Mouse (Mus musculus): ENCODE data around the gene Rhof. TPM values are rescaled to one million over a fixed set of nuclear protein-coding genes. Genes with fewer than 3 reads are reported as not detected.

The Rhof gene
- polyA plus RNA-seq, 1 experiment from 2014 or later = 1.9 TPM

DNA sequence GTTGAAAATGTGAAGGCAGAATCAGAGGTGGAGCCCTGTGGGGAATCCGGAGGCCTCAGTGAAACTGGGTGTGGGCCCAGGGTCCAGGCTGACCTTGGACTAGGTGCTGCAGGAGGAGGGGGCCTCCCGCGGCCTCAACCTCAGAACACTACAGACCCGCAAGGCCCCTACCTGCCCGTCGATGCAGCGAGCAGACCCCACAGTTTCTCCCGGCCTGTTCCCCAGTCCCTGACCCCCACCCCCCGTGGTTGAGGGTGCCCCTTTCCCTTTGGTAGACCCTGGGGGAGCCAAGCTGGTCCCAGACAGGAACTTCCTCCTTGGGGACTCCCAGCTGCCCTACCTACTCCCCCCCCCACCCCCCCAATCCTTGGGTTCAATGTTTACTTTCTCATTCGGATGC is 33.9 kb upstream of the Rhof start:
- DNase-seq (ENCODE audit: low spot score) = no peak
- H3K4me2 ChIP-seq (ENCODE audit: low read depth, low read length, severe bottlenecking) = no peak overlapping the region
- no peak overlapping the region for H3K9ac ChIP-seq (ENCODE audit: low read length)
- H3K4me3 ChIP-seq (ENCODE audit: low read depth, low read length) = no peak overlapping the region
- no peak overlapping the region for H3K27ac ChIP-seq (ENCODE audit: low read depth, low read length)
- H3K36me3 ChIP-seq (ENCODE audit: control insufficient read depth, insufficient read depth, low read length) = peaks cover 17% of the 10 kb centered on the region
- H3K27me3 ChIP-seq (ENCODE audit: control insufficient read depth, insufficient read depth, low read length) = no peaks in the 10 kb centered on the region
- no peaks in the 10 kb centered on the region for H3K4me1 ChIP-seq (replicated peaks; ENCODE audit: control insufficient read depth, insufficient read depth, low read length)
- ATAC-seq (replicated peaks; ENCODE audit: low FRiP score) = no peak
- H3K9me3 ChIP-seq (ENCODE audit: control insufficient read depth, low read length) = no peaks in the 10 kb centered on the region
- 92% methylated on average over 10 of the region's 10 CpGs for WGBS

GRCm38 (mm10) chr5:123162942-123163341 is 30.4 kb upstream of the Rhof start:
- Histone ChIP-seq H3K27me3 (ENCODE audit: control insufficient read depth, insufficient read depth, low read length) (no peaks in the 10 kb centered on the region), H3K4me2 (ENCODE audit: low read depth, low read length, severe bottlenecking) (no peak overlapping the region), H3K4me3 (ENCODE audit: low read depth, low read length) (no peak overlapping the region), H3K9ac (ENCODE audit: low read length) (no peak overlapping the region), H3K4me1 (replicated peaks; ENCODE audit: control insufficient read depth, insufficient read depth, low read length) (no peaks in the 10 kb centered on the region), H3K36me3 (ENCODE audit: control insufficient read depth, insufficient read depth, low read length) (peaks cover 32% of the 10 kb centered on the region), H3K9me3 (ENCODE audit: control insufficient read depth, low read length) (no peaks in the 10 kb centered on the region), H3K27ac (ENCODE audit: low read depth, low read length) (no peak overlapping the region)
- 80% methylated on average over 9 of the region's 9 CpGs for WGBS
- ATAC-seq (replicated peaks; ENCODE audit: low FRiP score) = no peak
- no peak for DNase-seq (ENCODE audit: low spot score)

- Histone ChIP-seq H3K27me3 (ENCODE audit: control insufficient read depth, insufficient read depth, low read length) (no peaks in the 10 kb centered on the region), H3K36me3 (ENCODE audit: control insufficient read depth, insufficient read depth, low read length) (peaks cover 29% of the 10 kb centered on the region), H3K4me3 (ENCODE audit: low read depth, low read length) (no peak overlapping the region), H3K4me1 (replicated peaks; ENCODE audit: control insufficient read depth, insufficient read depth, low read length) (no peaks in the 10 kb centered on the region), H3K9me3 (ENCODE audit: control insufficient read depth, low read length) (no peaks in the 10 kb centered on the region), H3K4me2 (ENCODE audit: low read depth, low read length, severe bottlenecking) (no peak overlapping the region), H3K9ac (ENCODE audit: low read length) (no peak overlapping the region), H3K27ac (ENCODE audit: low read depth, low read length) (no peak overlapping the region)
- ATAC-seq (replicated peaks; ENCODE audit: low FRiP score) (no peak), DNase-seq (ENCODE audit: low spot score) (peak; percentile 51)
- WGBS = 93% methylated on average over 15 of the region's 15 CpGs
These were observed 27.8 kb upstream of the Rhof start for GRCm38 (mm10) chr5:123160341-123160740.

DNA sequence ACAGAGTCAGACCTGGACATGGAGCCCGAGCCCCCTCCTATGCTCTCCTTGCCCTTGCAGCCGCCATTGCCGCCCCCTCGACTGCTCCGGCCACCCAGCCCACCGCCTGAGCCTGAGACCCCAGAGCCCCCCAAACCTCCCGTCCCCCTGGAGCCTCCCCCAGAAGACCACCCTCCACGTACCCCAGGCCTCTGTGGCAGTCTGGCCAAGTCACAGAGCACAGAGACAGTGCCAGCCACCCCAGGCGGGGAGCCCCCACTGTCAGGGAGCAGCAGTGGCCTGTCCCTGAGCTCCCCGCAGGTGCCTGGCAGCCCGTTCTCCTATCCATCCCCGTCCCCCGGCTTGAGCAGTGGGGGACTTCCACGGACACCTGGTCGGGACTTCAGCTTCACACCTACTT is 27.4 kb upstream of the Rhof start:
- H3K4me1 ChIP-seq (replicated peaks; ENCODE audit: control insufficient read depth, insufficient read depth, low read length) = no peaks in the 10 kb centered on the region
- WGBS = 91% methylated on average over 15 of the region's 15 CpGs
- H3K4me2 ChIP-seq (ENCODE audit: low read depth, low read length, severe bottlenecking) = no peak overlapping the region
- H3K4me3 ChIP-seq (ENCODE audit: low read depth, low read length) = no peak overlapping the region
- DNase-seq (ENCODE audit: low spot score) (peak; percentile 49), ATAC-seq (replicated peaks; ENCODE audit: low FRiP score) (no peak)
- H3K27ac ChIP-seq (ENCODE audit: low read depth, low read length) = no peak overlapping the region
- H3K27me3 ChIP-seq (ENCODE audit: control insufficient read depth, insufficient read depth, low read length) = no peaks in the 10 kb centered on the region
- H3K36me3 ChIP-seq (ENCODE audit: control insufficient read depth, insufficient read depth, low read length) = peaks cover 29% of the 10 kb centered on the region
- no peak overlapping the region for H3K9ac ChIP-seq (ENCODE audit: low read length)
- H3K9me3 ChIP-seq (ENCODE audit: control insufficient read depth, low read length) = no peaks in the 10 kb centered on the region

DNA sequence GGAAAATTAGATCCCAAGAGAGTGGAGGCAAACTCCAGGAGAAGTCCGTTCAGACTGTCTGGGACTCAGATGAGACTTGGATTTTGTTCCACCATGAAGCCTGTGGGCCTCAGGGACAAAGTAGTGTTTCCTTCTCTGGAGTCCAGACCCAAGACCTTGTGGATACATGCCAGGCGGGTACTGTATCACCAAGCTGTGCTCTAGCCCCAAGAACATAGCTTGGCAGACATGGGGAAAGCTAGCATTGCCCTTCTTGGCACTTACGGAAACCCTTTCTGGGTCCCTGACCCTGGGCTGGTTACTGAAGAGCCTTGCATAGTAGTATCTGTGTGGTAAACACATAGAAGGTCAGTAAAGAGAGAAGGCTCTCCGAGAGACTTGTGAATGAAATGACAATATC is 27.0 kb upstream of the Rhof start:
- Histone ChIP-seq H3K4me3 (ENCODE audit: low read depth, low read length) (no peak overlapping the region), H3K27me3 (ENCODE audit: control insufficient read depth, insufficient read depth, low read length) (no peaks in the 10 kb centered on the region), H3K4me2 (ENCODE audit: low read depth, low read length, severe bottlenecking) (no peak overlapping the region), H3K36me3 (ENCODE audit: control insufficient read depth, insufficient read depth, low read length) (peaks cover 29% of the 10 kb centered on the region), H3K9ac (ENCODE audit: low read length) (no peak overlapping the region), H3K4me1 (replicated peaks; ENCODE audit: control insufficient read depth, insufficient read depth, low read length) (no peaks in the 10 kb centered on the region), H3K27ac (ENCODE audit: low read depth, low read length) (no peak overlapping the region), H3K9me3 (ENCODE audit: control insufficient read depth, low read length) (no peaks in the 10 kb centered on the region)
- ATAC-seq (replicated peaks; ENCODE audit: low FRiP score) (no peak), DNase-seq (ENCODE audit: low spot score) (no peak)
- WGBS = 93% methylated on average over 4 of the region's 4 CpGs

- no peaks in the 10 kb centered on the region for H3K9me3 ChIP-seq (ENCODE audit: control insufficient read depth, low read length)
- WGBS = 90% methylated on average over 4 of the region's 4 CpGs
- no peak for ATAC-seq (replicated peaks; ENCODE audit: low FRiP score)
These were observed 25.5 kb upstream of the Rhof start for GRCm38 (mm10) chr5:123157972-123158371.

GRCm38 (mm10) chr5:123156763-123157162 is 24.3 kb upstream of the Rhof start:
- H3K9ac ChIP-seq (ENCODE audit: low read length) = no peak overlapping the region
- peaks cover 30% of the 10 kb centered on the region for H3K36me3 ChIP-seq (ENCODE audit: control insufficient read depth, insufficient read depth, low read length)
- no peaks in the 10 kb centered on the region for H3K9me3 ChIP-seq (ENCODE audit: control insufficient read depth, low read length)
- H3K4me3 ChIP-seq (ENCODE audit: low read depth, low read length) = no peak overlapping the region
- ATAC-seq (replicated peaks; ENCODE audit: low FRiP score) = no peak
- WGBS = 86% methylated on average over 12 of the region's 12 CpGs
- no peaks in the 10 kb centered on the region for H3K4me1 ChIP-seq (replicated peaks; ENCODE audit: control insufficient read depth, insufficient read depth, low read length)
- no peaks in the 10 kb centered on the region for H3K27me3 ChIP-seq (ENCODE audit: control insufficient read depth, insufficient read depth, low read length)
- DNase-seq (ENCODE audit: low spot score) = no peak
- no peak overlapping the region for H3K4me2 ChIP-seq (ENCODE audit: low read depth, low read length, severe bottlenecking)
- H3K27ac ChIP-seq (ENCODE audit: low read depth, low read length) = no peak overlapping the region

More at GRCm38 (mm10) chr5:123157972-123158371, 25.5 kb upstream of the Rhof start:
- Histone ChIP-seq H3K4me1 (replicated peaks; ENCODE audit: control insufficient read depth, insufficient read depth, low read length) (no peaks in the 10 kb centered on the region), H3K4me3 (ENCODE audit: low read depth, low read length) (no peak overlapping the region), H3K36me3 (ENCODE audit: control insufficient read depth, insufficient read depth, low read length) (peaks cover 22% of the 10 kb centered on the region), H3K27me3 (ENCODE audit: control insufficient read depth, insufficient read depth, low read length) (no peaks in the 10 kb centered on the region), H3K9ac (ENCODE audit: low read length) (no peak overlapping the region), H3K27ac (ENCODE audit: low read depth, low read length) (no peak overlapping the region), H3K4me2 (ENCODE audit: low read depth, low read length, severe bottlenecking) (no peak overlapping the region)
- DNase-seq (ENCODE audit: low spot score) = no peak

DNA sequence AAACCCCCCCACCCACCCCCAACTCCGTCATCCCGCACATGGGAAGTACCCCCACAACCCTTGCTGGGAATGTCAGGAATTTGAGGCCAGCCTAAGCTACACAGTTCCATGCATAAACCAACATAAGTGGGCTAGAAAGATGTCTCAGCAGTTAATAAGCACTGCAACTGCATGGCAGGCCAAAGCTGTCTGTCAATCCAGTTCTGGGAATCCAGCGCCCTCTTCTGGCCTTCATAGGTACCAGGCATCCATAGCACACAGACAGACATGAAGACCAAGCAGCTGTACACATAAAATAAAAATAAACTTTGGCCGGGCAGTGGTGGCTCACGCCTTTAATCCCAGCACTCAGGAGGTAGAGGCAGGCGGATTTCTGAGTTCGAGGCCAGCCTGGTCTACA is 22.9 kb upstream of the Rhof start:
- Histone ChIP-seq H3K9me3 (ENCODE audit: control insufficient read depth, low read length) (no peaks in the 10 kb centered on the region), H3K27ac (ENCODE audit: low read depth, low read length) (no peak overlapping the region), H3K4me1 (replicated peaks; ENCODE audit: control insufficient read depth, insufficient read depth, low read length) (peaks cover 7% of the 10 kb centered on the region), H3K9ac (ENCODE audit: low read length) (no peak overlapping the region), H3K4me2 (ENCODE audit: low read depth, low read length, severe bottlenecking) (no peak overlapping the region), H3K36me3 (ENCODE audit: control insufficient read depth, insufficient read depth, low read length) (peaks cover 28% of the 10 kb centered on the region), H3K27me3 (ENCODE audit: control insufficient read depth, insufficient read depth, low read length) (no peaks in the 10 kb centered on the region), H3K4me3 (ENCODE audit: low read depth, low read length) (no peak overlapping the region)
- ATAC-seq (replicated peaks; ENCODE audit: low FRiP score) = peak; percentile 24; the same call in 1 of the 2 replicates
- WGBS = 56% methylated on average over 7 of the region's 7 CpGs
- DNase-seq (ENCODE audit: low spot score) = peak; percentile 76

GRCm38 (mm10) chr5:123152901-123153300 is 20.4 kb upstream of the Rhof start:
- no peak overlapping the region for H3K4me3 ChIP-seq (ENCODE audit: low read depth, low read length)
- H3K27ac ChIP-seq (ENCODE audit: low read depth, low read length) = no peak overlapping the region
- no peaks in the 10 kb centered on the region for H3K9me3 ChIP-seq (ENCODE audit: control insufficient read depth, low read length)
- H3K9ac ChIP-seq (ENCODE audit: low read length) = no peak overlapping the region
- DNase-seq (ENCODE audit: low spot score) = no peak
- 87% methylated on average over 1 of the region's 1 CpGs for WGBS
- H3K27me3 ChIP-seq (ENCODE audit: control insufficient read depth, insufficient read depth, low read length) = no peaks in the 10 kb centered on the region
- H3K4me2 ChIP-seq (ENCODE audit: low read depth, low read length, severe bottlenecking) = no peak overlapping the region
- H3K4me1 ChIP-seq (replicated peaks; ENCODE audit: control insufficient read depth, insufficient read depth, low read length) = peaks cover 12% of the 10 kb centered on the region
- ATAC-seq (replicated peaks; ENCODE audit: low FRiP score) = no peak
- H3K36me3 ChIP-seq (ENCODE audit: control insufficient read depth, insufficient read depth, low read length) = peaks cover 20% of the 10 kb centered on the region

Data from forebrain, embryonic 11.5 days (tissue).